Mouse (Mus musculus) urinary bladder, adult 18-20 months (tissue): Measurements from ENCODE around the gene Ap1g1.
A peak's percentile ranks its signal among the peaks of the same experiment; 100 is the strongest.
"Not testable (repeated sequence)": the region's sequence is repeated elsewhere in the genome, so short reads cannot be mapped to it uniquely, and the experiment has no call there.

ENCODE experiments used
- DNase-seq, 2 experiments: peaks; one replicate each; pipeline ENCODE4 v3.0.0; 2022; ENCODE audit warnings: low spot score in 2 of 2, mixed read lengths in 2 of 2

The Ap1g1 gene

DNA sequence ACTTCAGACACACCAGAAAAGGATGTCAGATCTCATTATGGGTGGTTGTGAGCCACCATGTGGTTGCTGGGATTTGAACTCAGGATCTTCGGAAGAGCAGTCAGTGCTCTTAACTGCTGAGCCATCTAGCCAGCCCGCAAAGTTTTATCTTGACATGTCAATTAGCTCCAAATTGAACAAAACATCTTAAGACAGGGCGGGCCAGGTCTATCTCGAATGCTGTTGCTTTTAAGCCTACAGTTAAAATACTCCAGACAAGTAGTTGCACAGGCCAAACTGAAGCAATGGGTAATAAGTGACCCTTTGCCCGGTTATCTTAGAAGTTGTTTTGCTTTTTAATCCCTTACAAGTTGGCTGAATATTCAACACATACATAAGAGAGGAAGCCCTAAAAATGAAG, 88.3 kb downstream of the Ap1g1 start:
- DNase-seq: no peak

DNA sequence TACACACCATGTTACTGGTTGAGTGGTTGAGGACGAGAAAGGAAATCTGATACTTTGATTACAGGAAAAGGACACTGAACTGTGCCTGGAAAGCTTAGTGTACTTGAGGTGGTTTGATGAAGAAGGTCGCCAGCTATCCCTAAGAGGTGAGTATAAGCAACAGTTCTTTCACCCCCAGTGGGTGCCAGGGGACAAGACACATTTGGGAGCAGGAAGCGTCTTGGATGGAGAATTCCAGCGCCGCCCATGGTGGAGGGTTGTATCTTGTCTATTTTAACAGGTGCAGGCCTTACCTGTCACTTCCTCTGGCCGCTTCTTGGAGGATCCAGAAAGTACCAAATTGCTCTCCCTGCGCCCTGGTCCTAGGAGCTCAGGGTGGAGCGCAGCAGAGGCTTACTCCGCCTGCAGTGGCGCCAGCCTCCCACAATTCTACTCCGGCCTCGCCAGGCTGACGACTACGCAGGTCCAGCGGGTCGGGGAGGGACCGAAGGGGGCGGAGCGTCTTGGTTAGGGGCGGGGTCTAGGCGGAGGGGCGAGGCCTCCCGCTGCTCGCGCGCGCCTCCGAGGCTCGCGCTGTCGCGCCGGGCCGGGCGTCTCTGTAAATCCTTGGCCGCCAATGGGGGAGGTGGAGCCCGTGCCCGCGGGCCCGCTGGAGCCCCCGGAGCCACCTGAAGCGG, 89.8 kb downstream of the Ap1g1 start, which contains the start of gene Phlpp2:
Gene Phlpp2 (plus strand): TSS at position 540 of the 677 bp plus-strand sequence.
- DNase-seq: peak; percentile 94 to 96

DNA sequence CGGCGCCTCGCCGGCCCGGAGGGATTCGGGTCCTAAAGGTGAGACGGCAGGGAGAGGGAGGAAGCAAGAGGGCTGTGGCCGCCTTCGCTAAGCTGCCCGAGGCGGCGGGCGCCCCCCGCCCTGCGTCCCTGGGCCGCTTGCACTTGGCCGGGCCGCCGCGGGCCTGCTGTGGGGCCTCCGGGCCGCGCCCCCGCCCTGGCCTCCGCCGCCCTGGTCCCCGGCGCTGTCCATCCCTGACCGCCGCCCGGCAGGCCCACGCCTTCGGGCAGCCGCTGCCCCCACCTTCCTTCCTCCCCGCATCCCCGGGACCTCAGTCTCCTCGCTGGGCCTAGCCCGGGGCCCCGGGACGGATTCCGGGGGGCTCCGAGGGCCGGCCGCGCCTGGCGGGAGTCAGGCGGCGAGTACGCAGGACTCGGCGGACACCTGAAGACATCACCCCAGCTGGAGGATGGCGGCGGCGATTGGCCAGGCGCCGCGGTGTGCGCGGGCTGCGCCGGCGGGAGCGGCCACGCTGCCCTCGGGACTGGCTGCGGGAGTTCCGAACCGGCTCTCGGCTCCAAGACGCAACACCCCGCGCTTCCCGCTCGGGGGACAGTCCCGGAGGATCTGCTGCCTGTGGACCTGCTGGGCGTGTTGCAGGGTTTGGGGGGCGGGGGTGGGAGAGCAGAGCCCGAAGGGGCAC, 90.5 kb downstream of the Ap1g1 start:
- peak in 1 of 2 experiments; percentile 9 for DNase-seq

DNA sequence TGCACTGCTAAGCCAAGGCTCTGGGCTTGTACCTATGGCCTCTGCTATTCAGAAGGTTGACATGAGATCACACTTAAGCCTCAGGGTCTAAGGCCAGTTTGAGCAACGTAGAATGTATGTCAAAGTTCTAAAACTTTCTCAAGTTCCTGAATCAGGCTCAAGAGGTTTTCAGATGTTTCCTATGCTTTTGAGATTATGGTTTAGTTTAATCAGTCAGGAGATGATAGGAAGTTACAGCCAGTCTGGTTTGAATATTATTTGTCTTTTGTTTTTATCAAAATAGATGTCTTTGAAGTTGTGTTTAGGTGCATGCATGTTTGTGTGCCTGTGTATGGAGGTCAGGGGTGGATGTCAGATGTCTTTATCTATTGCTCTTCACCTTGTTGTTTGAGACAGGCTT, 92.7 kb downstream of the Ap1g1 start:
- no peak for DNase-seq

DNA sequence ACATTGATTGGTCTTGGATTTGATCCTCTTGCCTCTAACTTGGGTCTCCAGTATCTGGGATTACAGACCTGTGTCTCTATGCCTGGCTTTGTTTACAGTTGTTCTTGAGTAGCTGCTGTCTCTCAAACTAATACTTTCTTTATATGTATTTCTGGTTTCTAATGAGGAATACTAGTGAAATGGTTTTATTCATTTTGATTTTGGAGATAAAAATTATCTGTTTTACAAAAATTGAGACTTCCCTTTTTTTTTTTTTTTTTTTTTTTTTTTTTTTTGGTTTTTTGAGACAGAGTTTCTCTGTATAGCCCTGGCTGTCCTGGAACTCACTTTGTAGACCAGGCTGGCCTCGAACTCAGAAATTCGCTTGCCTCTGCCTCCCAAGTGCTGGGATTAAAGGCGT, 95.4 kb downstream of the Ap1g1 start:
- DNase-seq: not testable (repeated sequence)

DNA sequence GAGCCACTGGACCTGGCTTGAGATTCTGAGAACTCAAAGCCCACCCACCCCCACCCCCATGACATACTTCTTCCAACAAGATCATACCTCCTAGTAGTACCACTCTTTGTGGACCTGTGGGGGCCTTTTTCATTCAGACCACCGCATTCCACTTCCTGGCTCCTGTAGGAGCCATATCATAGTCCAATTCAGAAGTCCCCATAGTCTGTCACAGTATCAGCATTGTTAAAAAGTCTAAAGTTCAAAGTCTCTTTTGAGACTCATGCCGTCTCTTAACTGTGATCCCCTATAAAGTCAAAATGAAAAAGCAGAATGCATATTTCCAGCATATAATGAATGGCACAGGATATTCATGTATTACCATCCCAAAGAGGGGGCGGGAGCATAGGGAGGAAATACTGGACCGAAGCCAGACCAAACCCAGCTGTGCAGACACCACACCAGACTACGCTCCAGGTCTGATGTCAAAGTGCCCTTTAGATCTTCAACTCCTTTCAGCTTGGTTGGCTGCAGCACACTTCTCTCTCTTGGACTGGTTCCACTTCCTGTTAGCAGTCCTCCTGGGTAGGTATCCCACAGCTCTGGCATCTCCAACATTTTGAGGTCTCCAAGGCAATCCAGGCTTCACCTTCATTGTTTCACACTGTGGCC, 101.8 kb downstream of the Ap1g1 start:
- DNase-seq: no peak

DNA sequence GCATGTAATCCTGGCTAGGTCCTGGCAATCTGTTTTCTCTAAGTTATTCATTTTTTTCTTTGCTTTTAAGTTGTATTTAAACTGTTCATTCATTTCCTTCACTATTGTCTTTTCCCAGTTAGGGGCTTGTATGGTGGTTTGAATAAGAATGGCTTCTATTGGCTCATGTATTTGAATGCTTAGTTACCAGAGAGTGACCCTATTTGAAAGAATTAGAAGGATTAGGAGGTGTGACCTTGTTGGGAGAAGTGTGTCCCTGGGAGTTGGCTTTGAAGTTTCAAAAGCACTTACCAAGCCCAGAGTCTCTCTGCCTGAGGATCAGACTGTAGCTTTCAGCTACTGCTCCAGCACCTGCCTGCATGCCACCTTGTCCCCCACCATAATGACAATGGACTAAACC, 106.9 kb downstream of the Ap1g1 start:
- no peak for DNase-seq

DNA sequence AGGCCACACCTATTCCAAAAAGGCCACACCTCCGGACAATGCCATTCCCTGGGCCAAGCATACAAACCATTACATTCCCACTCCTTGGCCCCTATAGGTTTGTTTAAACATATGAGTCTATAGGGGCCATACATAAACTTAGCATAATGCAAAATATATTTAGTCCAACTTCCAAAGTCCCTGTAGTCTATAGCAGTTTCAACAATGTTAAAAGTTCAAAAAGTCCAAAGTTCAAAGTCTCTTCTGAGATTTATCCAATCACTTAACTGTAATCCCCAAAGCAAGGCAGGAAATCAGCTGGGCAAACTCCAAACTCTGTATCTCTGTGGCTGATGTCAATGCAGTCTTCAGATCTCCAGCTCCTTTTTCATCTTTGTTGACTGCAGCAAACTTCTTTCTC, 110.9 kb downstream of the Ap1g1 start:
- DNase-seq: no peak

DNA sequence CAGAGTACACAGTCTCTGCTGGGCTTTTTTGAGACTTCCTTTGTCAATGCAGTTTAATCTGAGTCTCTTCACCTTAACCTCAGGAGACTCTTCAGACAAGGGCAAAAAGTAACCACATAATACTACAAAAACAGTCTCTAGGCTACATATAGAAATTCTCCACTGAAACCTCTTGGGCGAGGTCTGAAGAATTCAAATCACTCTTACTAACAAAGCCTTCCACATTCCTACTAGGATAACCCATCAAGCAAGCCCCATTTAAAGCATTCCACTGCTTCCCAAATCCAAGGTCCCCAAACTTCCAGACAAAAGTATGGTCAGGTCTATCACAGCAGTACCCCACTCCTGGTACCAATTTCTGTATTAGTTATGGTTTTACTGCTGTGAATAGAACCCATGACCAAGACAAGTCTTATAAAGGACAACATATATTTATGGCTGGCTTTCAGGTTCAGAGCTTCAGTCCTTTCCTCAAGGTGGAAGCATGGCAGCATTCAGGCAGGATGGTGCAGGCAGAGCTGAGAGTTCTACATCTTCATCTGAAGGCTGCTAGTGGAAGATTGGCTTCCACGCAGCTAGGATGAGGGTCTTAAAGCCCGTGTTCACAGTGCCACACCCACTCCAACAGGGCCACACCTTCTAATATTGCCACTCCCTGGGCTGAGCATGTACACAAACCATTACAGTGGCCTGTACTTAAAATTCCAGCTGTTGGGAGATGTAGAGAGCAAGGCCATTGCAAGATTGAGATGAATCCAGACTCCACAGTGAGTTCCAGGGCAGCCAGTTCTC, 112.6 kb downstream of the Ap1g1 start:
- DNase-seq: no peak

DNA sequence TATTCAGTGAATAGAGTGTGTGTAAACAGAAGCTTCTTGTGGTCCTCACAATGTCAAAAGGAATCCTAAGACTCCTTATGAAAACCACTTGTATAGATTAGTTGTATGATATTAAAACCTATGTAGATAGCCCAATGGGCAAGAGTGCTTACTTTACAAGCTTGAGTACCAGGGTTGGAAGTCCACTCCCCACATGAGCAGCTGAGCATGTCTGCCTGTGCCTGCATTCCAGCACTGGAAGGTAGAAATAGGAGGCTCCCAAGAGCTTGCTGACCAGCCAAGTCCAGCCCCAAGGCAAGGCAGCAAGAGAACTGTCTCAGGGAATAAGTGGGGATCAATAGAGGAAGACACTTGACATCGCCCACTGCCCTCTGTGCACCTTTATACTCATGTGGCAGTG, 116.3 kb downstream of the Ap1g1 start:
- no peak for DNase-seq

DNA sequence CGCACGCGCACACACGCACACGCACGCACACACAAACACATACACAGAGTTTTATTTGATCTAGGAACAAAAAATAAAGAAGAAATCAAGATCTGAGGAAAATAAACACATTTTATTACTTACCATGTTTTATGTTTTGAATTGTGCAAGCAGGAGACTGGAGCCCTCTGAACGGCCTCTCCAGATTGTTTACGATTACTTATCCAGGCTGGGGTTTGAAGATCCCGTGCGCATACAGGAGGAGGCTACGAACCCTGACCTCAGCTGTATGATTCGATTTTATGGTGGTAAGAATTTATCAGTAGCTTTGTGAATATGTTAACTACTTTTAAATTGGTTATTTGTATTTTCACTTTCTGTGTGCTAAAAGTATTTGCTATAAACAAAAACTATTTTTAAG, 117.0 kb downstream of the Ap1g1 start:
- DNase-seq: no peak

DNA sequence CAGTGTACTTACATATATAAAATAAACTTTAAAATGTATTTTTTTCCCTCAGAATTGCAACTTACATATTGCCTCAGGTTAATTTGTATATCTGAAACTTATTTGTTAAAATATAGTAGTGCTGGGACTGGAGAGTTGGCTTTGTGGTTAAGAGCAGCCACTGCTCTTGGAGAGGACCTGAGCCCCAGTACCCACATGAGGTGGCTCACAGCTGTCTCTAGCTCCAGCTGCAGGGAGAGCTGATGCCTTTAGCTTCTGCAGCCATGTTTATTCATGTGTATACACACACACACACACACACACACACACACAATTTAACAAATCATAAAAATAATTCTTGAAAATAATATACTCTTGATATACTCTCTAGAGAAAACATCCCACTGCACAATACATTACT, 124.0 kb downstream of the Ap1g1 start:
- DNase-seq: no peak

DNA sequence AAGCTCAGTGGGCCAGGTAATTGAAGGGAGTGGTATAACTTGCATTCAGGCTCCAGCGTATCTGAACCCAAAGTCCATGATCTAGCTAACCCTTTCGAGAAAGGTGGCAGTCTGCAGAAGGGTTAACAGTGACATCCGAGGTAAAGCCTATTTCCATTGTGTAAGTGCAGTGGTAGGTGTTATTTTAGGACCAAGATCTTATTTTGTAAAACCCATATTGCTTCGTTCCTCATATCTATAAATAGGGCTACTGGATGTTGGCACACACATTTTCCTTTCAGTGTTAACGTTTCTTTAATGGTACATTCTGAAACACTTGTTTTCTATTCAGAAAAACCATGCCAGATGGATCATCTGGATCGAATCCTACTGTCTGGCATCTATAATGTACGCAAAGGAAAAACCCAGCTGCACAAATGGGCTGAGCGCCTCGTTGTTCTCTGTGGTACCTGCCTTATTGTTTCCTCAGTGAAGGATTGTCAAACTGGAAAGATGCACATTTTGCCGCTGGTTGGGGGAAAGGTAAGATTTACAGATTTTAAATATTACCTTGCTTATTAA, 125.6 kb downstream of the Ap1g1 start:
- DNase-seq: no peak

DNA sequence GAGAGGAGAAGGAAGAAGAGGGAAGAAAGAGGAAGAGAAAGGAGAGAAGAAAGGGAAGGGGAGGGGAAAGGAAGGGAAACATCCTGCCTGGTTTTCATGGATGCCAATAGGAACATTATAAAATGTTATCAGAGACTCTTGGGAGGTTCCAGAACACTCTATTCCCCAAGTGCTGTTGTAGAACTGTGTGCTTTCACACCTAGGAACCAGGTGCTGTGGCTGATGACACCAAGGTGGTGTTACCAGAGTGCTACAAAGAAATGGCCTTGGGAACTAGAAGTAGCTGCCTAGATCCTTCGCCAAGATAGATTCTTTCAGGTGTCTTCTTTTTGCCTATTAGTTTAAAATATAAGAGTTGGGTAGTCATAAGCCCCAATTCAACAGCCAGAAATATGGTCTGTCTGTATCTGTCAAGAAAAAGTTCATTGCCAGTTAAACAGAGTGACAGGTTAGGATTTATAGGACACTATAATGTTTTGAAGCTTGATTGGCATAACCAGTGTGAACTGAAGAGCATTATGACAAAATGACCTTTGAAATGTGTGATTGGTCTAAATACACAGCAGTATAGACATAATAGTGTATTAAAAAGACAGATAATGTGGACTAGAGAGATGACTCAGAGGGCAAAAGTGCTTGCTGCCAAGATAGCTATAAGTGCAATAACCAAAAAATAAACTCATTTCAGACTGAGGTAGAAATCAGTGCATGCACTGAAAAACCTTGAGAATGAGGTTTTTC, 126.7 kb downstream of the Ap1g1 start:
- DNase-seq: no peak

DNA sequence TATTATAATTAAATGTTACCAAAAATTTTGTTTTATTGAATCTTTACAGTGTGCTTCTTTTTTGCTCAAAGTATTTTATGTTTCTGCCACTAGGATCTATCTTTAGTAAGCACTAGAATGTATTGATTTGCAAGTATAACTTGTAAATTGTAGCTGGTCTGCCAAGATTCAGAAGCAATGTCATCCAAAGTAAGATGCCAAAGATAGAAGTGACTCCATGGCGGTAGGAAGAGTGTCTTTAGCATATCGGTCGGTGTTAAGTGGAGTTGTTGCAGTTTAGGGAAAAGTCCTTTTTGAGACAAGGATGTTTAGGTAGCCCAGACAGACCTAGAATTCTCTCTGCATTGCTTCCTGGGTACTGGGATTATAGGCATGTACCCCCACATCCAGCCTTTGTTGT, 128.6 kb downstream of the Ap1g1 start:
- no peak for DNase-seq

DNA sequence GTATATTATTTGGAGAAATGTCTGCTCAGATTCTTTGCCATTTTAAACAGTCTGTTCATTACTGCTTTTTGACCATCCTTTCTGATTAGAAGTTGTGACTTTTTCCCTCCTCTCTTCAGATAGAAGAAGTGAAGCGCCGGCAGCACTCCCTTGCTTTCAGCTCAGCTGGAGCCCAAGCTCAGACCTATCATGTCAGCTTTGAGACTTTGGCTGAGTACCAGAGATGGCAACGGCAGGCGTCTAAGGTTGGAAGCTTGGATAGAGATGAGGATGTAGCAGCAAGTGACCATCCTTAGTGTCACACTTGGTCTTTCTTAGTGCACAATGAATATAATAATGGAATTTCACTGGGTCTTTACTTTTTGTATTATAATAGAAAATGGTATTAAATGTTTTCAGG, 129.0 kb downstream of the Ap1g1 start:
- DNase-seq: no peak
